Mouse (Mus musculus) layer of hippocampus, postnatal 36 days (tissue): ENCODE measurements around the gene Nlrp9b. TPM values are rescaled to one million over a fixed set of nuclear protein-coding genes. Genes with fewer than 3 reads are reported as not detected.

Experiments used
- total RNA-seq, 2 experiments: library from RNA; stranded (reverse); gene quantifications; 2 replicates each; pipeline ENCODE4 v1.2.3; 2021

Gene Nlrp9b
- total RNA-seq, 2 experiments from 2014 or later = not detected

Other genes starting within 250 kb of the Nlrp9b start
- gene Nectin2, start 241.0 kb upstream of the Nlrp9b start, total RNA-seq = 1 to 10 TPM; 5.2 to 5.8 TPM
- 1 to 10 TPM; 9.5 to 9.8 TPM for gene Bcam, start 220.4 kb upstream of the Nlrp9b start, total RNA-seq
- gene Cblc, start 194.7 kb upstream of the Nlrp9b start, total RNA-seq = not detected
- gene Bcl3, start 168.7 kb upstream of the Nlrp9b start, total RNA-seq = 1 to 10 TPM in 1 of 2 experiments, under 1 TPM in 1; 0.32 to 1.4 TPM
- gene Gm19345, start 139.5 kb upstream of the Nlrp9b start, total RNA-seq = 1 to 10 TPM; 1.2 to 1.9 TPM
- not detected for gene Ceacam16, start 130.2 kb upstream of the Nlrp9b start, total RNA-seq
- not detected for gene Ceacam19, start 103.5 kb upstream of the Nlrp9b start, total RNA-seq
- gene Pvr, start 70.3 kb upstream of the Nlrp9b start, total RNA-seq = 10 to 100 TPM; 11.5 to 14.9 TPM
- gene Igsf23, start 40.7 kb upstream of the Nlrp9b start, total RNA-seq = not detected
- not detected for gene Ceacam20, start 26.1 kb upstream of the Nlrp9b start, total RNA-seq
- not detected for gene Vmn1r91, start 108.2 kb downstream of the Nlrp9b start, total RNA-seq
- gene Gm16442, start 131.1 kb downstream of the Nlrp9b start, total RNA-seq = not detected
- gene Vmn1r93, start 147.6 kb downstream of the Nlrp9b start, total RNA-seq = not detected
- gene Vmn1r94, start 176.9 kb downstream of the Nlrp9b start, total RNA-seq = not detected
- gene Vmn1r95, start 202.2 kb downstream of the Nlrp9b start, total RNA-seq = not detected
- not detected for gene Gm6164, start 214.1 kb downstream of the Nlrp9b start, total RNA-seq
- not detected for gene Gm4498, start 242.4 kb downstream of the Nlrp9b start, total RNA-seq